In genomic region chr5:96970472-96970848, GRCm38 (mm10) we compare ENCODE assay signal across 1 mouse cellular context.
TF ChIP-seq lines count a peak whose summit lies in the region.

No protein-coding gene starts in this region.

TF ChIP-seq in MEL, 35 proteins besides CTCF, POLR2A, EP300 and RAD21 (continued from another document):
- TF ChIP-seq CHD2 (IDR thresholded peaks at IDR 0.05; ENCODE audit: low read length) (no peak), POLR2AphosphoS2 (IDR thresholded peaks at IDR 0.05; ENCODE audit: low read length) (no peak), ELF1 (IDR thresholded peaks at IDR 0.05; ENCODE audit: low read depth, low read length) (no peak), SIN3A (IDR thresholded peaks at IDR 0.05; ENCODE audit: low read length) (no peak), MAFK (IDR thresholded peaks at IDR 0.05; ENCODE audit: borderline replicate concordance, low read depth, low read length) (0 out of 2 replicates have a peak, but pooled peaks have one; percentile 20), GATA1 (IDR thresholded peaks at IDR 0.05; ENCODE audit: low read depth, low read length) (peak; percentile 48; the same call in 1 of the 2 replicates), BHLHE40 (IDR thresholded peaks at IDR 0.05; ENCODE audit: borderline replicate concordance, low read depth, low read length) (no peak), ZC3H11A (IDR thresholded peaks at IDR 0.05; ENCODE audit: low read depth, low read length) (no peak; the same call in 1 of the 2 replicates), NRF1 (IDR thresholded peaks at IDR 0.05; ENCODE audit: insufficient read depth, low read depth, low read length, poor library complexity, severe bottlenecking) (no peak), USF2 (IDR thresholded peaks at IDR 0.05; ENCODE audit: borderline replicate concordance in 1 of 2, insufficient read depth in 1 of 2, low read depth in 1 of 2, low read length in 2 of 2) (no peak), UBTF (IDR thresholded peaks at IDR 0.05; ENCODE audit: borderline replicate concordance, insufficient read depth, low read depth, low read length) (no peak), E2F4 (IDR thresholded peaks at IDR 0.05; ENCODE audit: borderline replicate concordance, low read depth, low read length) (no peak), MYC (IDR thresholded peaks at IDR 0.05; ENCODE audit: low read depth, low read length) (no peak), NELFE (IDR thresholded peaks at IDR 0.05; ENCODE audit: low read depth, low read length) (no peak), JUND (IDR thresholded peaks at IDR 0.05; ENCODE audit: low read depth, low read length) (no peak), ETS1 (IDR thresholded peaks at IDR 0.05; ENCODE audit: low read depth, low read length) (peak; percentile 45), MEF2A (IDR thresholded peaks at IDR 0.05; ENCODE audit: extremely low read depth, insufficient replicate concordance, low read depth, low read length, poor library complexity, severe bottlenecking) (peak; percentile 60; the same call in 1 of the 2 replicates), TCF12 (IDR thresholded peaks at IDR 0.05; ENCODE audit: low read depth, low read length) (peak; percentile 79; the same call in 1 of the 2 replicates), MAZ (IDR thresholded peaks at IDR 0.05; ENCODE audit: low read depth, low read length) (no peak)
TF ChIP-seq in MEL: peak in this region for 7.
